Mouse (Mus musculus) forebrain, embryonic 16.5 days (tissue): ENCODE measurements at regions not wholly inside any gene's neighbourhood (a gene's known extent, or its start where the extent isn't known, plus 50 kb on each side); places are given as distances from the start of the nearest gene placed in this dataset.

ENCODE experiments used
- ATAC-seq: fragments of 200-750 bp; cut with Nextera tagmentation; 2 replicates; pipeline ENCODE4 v1.8.0; 2017; ENCODE audit warnings: mild to moderate bottlenecking, moderate library complexity
- H3K27ac ChIP-seq: fragments of 300-500 bp; sonication (generic); 2 replicates; pipeline ENCODE4 v1.5.1; 2014; ENCODE audit warnings: low read length, control low read depth
- H3K27me3 ChIP-seq: fragments of 300-500 bp; sonication (generic); replicated peaks from 2 replicates; pipeline ENCODE4 v1.6.1; 2014; ENCODE audit warnings: low read length; ENCODE audit not compliant: control insufficient read depth, insufficient read depth
- H3K36me3 ChIP-seq: fragments of 300-500 bp; sonication (generic); 2 replicates; pipeline ENCODE4 v1.6.1; 2014; ENCODE audit not compliant: control insufficient read depth, insufficient read depth
- H3K4me1 ChIP-seq: fragments of 300-500 bp; sonication (generic); replicated peaks from 2 replicates; pipeline ENCODE4 v1.6.1; 2014; ENCODE audit warnings: low read length; ENCODE audit not compliant: control insufficient read depth, insufficient read depth
- H3K4me2 ChIP-seq: fragments of 300-500 bp; sonication (generic); 2 replicates; pipeline ENCODE4 v1.6.1; 2014; ENCODE audit warnings: mild to moderate bottlenecking, low read length, control low read depth
- H3K4me3 ChIP-seq: fragments of 300-500 bp; sonication (generic); replicated peaks from 2 replicates; pipeline ENCODE4 v1.5.1; 2014; ENCODE audit warnings: mild to moderate bottlenecking, low read length, control low read depth
- H3K9ac ChIP-seq: fragments of 300-500 bp; sonication (generic); replicated peaks from 2 replicates; pipeline ENCODE4 v1.6.1; 2014; ENCODE audit warnings: low read depth, low read length, control low read depth
- H3K9me3 ChIP-seq: fragments of 300-500 bp; sonication (generic); 2 replicates; pipeline ENCODE4 v1.6.1; 2016; ENCODE audit warnings: low read length; ENCODE audit not compliant: control insufficient read depth
- WGBS: fragments of 180-500 bp; shearing (Covaris S2); extraction: QIAGEN DNeasy Blood & Tissue Kit; methylation state at CpG from one replicate; pipeline ENCODE4 v1.1.7; 2014; 5-methylcytosine and 5-hydroxymethylcytosine counted together

GRCm38 (mm10) chr9:43387397-43387796, 76.7 kb downstream of the Trim29 start:
- ATAC-seq, result no peak
- H3K4me3 ChIP-seq, result no peak overlapping the region
- no peaks in the 10 kb centered on the region for H3K9me3 ChIP-seq
- H3K36me3 ChIP-seq, result no peaks in the 10 kb centered on the region
- no peak overlapping the region for H3K9ac ChIP-seq
- no peak overlapping the region for H3K27ac ChIP-seq
- peaks cover 4% of the 10 kb centered on the region; the same call in 1 of the 2 replicates for H3K4me1 ChIP-seq
- WGBS, result 67% methylated on average over 9 of the region's 9 CpGs
- no peak overlapping the region for H3K4me2 ChIP-seq
- H3K27me3 ChIP-seq, result no peaks in the 10 kb centered on the region

GRCm38 (mm10) chr9:43389491-43390083, 78.9 kb downstream of the Trim29 start:
- Histone ChIP-seq H3K9me3 (no peaks in the 10 kb centered on the region), H3K4me2 (no peak overlapping the region), H3K4me1 (peaks cover 4% of the 10 kb centered on the region; the same call in 1 of the 2 replicates), H3K27me3 (no peaks in the 10 kb centered on the region), H3K27ac (no peak overlapping the region), H3K36me3 (no peaks in the 10 kb centered on the region), H3K9ac (no peak overlapping the region), H3K4me3 (no peak overlapping the region)
- ATAC-seq, result peak; percentile 36; the same call in 1 of the 2 replicates
- 15% methylated on average over 9 of the region's 9 CpGs for WGBS

- Histone ChIP-seq H3K4me1 (peaks cover 4% of the 10 kb centered on the region; the same call in 1 of the 2 replicates), H3K4me3 (no peak overlapping the region), H3K9me3 (no peaks in the 10 kb centered on the region), H3K4me2 (no peak overlapping the region), H3K36me3 (no peaks in the 10 kb centered on the region), H3K27me3 (no peaks in the 10 kb centered on the region), H3K9ac (no peak overlapping the region), H3K27ac (no peak overlapping the region)
- WGBS, result 92% methylated on average over 6 of the region's 6 CpGs
- no peak for ATAC-seq
Measured at GRCm38 (mm10) chr9:43392467-43393064, 81.9 kb downstream of the Trim29 start.

- peaks cover 4% of the 10 kb centered on the region; the same call in 1 of the 2 replicates for H3K4me1 ChIP-seq
- no peaks in the 10 kb centered on the region for H3K27me3 ChIP-seq
- H3K9ac ChIP-seq, result no peak overlapping the region
- no peak overlapping the region for H3K4me2 ChIP-seq
- H3K36me3 ChIP-seq, result no peaks in the 10 kb centered on the region
- WGBS, result 35% methylated on average over 5 of the region's 5 CpGs
- no peak overlapping the region for H3K27ac ChIP-seq
- ATAC-seq, result no peak
- no peak overlapping the region for H3K4me3 ChIP-seq
- no peaks in the 10 kb centered on the region for H3K9me3 ChIP-seq
Measured at GRCm38 (mm10) chr9:43394204-43394603, 83.6 kb downstream of the Trim29 start.

- H3K4me3 ChIP-seq, result no peak overlapping the region
- no peaks in the 10 kb centered on the region for H3K36me3 ChIP-seq
- H3K9me3 ChIP-seq, result no peaks in the 10 kb centered on the region
- no peak overlapping the region for H3K9ac ChIP-seq
- H3K4me2 ChIP-seq, result no peak overlapping the region
- no peaks in the 10 kb centered on the region for H3K4me1 ChIP-seq
- no peaks in the 10 kb centered on the region for H3K27me3 ChIP-seq
- H3K27ac ChIP-seq, result no peak overlapping the region
- ATAC-seq, result no peak
- 53% methylated on average over 5 of the region's 5 CpGs for WGBS
Measured at GRCm38 (mm10) chr9:43395209-43395608, 84.6 kb downstream of the Trim29 start.

GRCm38 (mm10) chr9:43396566-43396965, 85.9 kb downstream of the Trim29 start:
- ATAC-seq, result no peak
- no peaks in the 10 kb centered on the region for H3K9me3 ChIP-seq
- no peak overlapping the region for H3K4me2 ChIP-seq
- no peaks in the 10 kb centered on the region for H3K36me3 ChIP-seq
- H3K4me3 ChIP-seq, result no peak overlapping the region
- no peaks in the 10 kb centered on the region for H3K4me1 ChIP-seq
- H3K9ac ChIP-seq, result no peak overlapping the region
- H3K27me3 ChIP-seq, result no peaks in the 10 kb centered on the region
- H3K27ac ChIP-seq, result no peak overlapping the region

GRCm38 (mm10) chr9:43408493-43408892, 97.8 kb downstream of the Trim29 start:
- Histone ChIP-seq H3K4me3 (no peak overlapping the region), H3K9ac (no peak overlapping the region), H3K27ac (no peak overlapping the region), H3K9me3 (no peaks in the 10 kb centered on the region), H3K36me3 (no peaks in the 10 kb centered on the region), H3K4me2 (no peak overlapping the region), H3K4me1 (peaks cover 12% of the 10 kb centered on the region), H3K27me3 (no peaks in the 10 kb centered on the region)
- peak; percentile 50; the same call in 1 of the 2 replicates for ATAC-seq
- 53% methylated on average over 6 of the region's 6 CpGs for WGBS

GRCm38 (mm10) chr9:43412473-43412872, 101.8 kb downstream of the Trim29 start:
- Histone ChIP-seq H3K9ac (no peak overlapping the region), H3K27ac (no peak overlapping the region), H3K36me3 (no peaks in the 10 kb centered on the region), H3K9me3 (no peaks in the 10 kb centered on the region), H3K4me2 (no peak overlapping the region), H3K4me3 (no peak overlapping the region), H3K27me3 (no peaks in the 10 kb centered on the region), H3K4me1 (peaks cover 12% of the 10 kb centered on the region)
- WGBS, result 58% methylated on average over 3 of the region's 3 CpGs
- peak; percentile 67 for ATAC-seq

GRCm38 (mm10) chr9:43419993-43420715, 109.5 kb downstream of the Trim29 start:
- no peaks in the 10 kb centered on the region for H3K36me3 ChIP-seq
- H3K4me1 ChIP-seq, result no peaks in the 10 kb centered on the region
- no peak overlapping the region for H3K27ac ChIP-seq
- no peak overlapping the region for H3K9ac ChIP-seq
- WGBS, result 17% methylated on average over 17 of the region's 17 CpGs
- ATAC-seq, result no peak
- no peak overlapping the region for H3K4me3 ChIP-seq
- H3K4me2 ChIP-seq, result no peak overlapping the region
- H3K9me3 ChIP-seq, result no peaks in the 10 kb centered on the region
- H3K27me3 ChIP-seq, result no peaks in the 10 kb centered on the region; the same call in 1 of the 2 replicates
